Comparison of ENCODE assay signal across 17 mouse cellular contexts in genomic region chr13:26387861-26388621, GRCm38 (mm10).
DNase-seq lines count a peak whose midpoint lies in the region; ATAC-seq lines count a peak whose summit lies in the region.
"Had no signal": no experiment of that assay in that cellular context is flagged by ENCODE, and none has a peak within 500 bp of the region (broad histone marks: within the 10 kb centered on the region; RNA-seq: fewer than 3 reads in every experiment).

No protein-coding gene starts in this region.

- H3K9ac ChIP-seq in hindbrain, embryonic 15.5 days, result no peak overlapping the region
- H3K9ac ChIP-seq in hindbrain, embryonic 13.5 days, result no peak overlapping the region
- H3K9ac ChIP-seq in midbrain, embryonic 11.5 days (ENCODE audit: low read length), result no peak overlapping the region
- no peak overlapping the region for H3K9ac ChIP-seq in neural tube, embryonic 15.5 days (replicated peaks)
- H3K9ac ChIP-seq: embryonic facial prominence, embryonic 15.5 days; heart, embryonic 12.5 days had no signal

- WGBS in hindbrain, embryonic 15.5 days, result 91% methylated on average over 7 of the region's 7 CpGs
- 94% methylated on average over 7 of the region's 7 CpGs for WGBS in hindbrain, embryonic 13.5 days
- WGBS in midbrain, embryonic 11.5 days, result 91% methylated on average over 7 of the region's 7 CpGs
- 89% methylated on average over 7 of the region's 7 CpGs for WGBS in midbrain, embryonic 10.5 days
- 94% methylated on average over 7 of the region's 7 CpGs for WGBS in neural tube, embryonic 15.5 days

- H3K4me2 ChIP-seq in hindbrain, embryonic 15.5 days, result no peak overlapping the region
- H3K4me2 ChIP-seq in hindbrain, embryonic 13.5 days, result no peak overlapping the region
- H3K4me2 ChIP-seq in midbrain, embryonic 11.5 days, result no peak overlapping the region
- H3K4me2 ChIP-seq in neural tube, embryonic 15.5 days, result no peak overlapping the region
- H3K4me2 ChIP-seq: embryonic facial prominence, embryonic 15.5 days; heart, embryonic 12.5 days had no signal

- H3K27me3 ChIP-seq in hindbrain, embryonic 15.5 days, result no peaks in the 10 kb centered on the region
- H3K27me3 ChIP-seq in hindbrain, embryonic 13.5 days, result no peaks in the 10 kb centered on the region
- no peaks in the 10 kb centered on the region for H3K27me3 ChIP-seq in midbrain, embryonic 11.5 days (ENCODE audit: control insufficient read depth, insufficient read depth, low read length)
- H3K27me3 ChIP-seq in midbrain, embryonic 10.5 days (ENCODE audit: low read depth, poor library complexity, severe bottlenecking), result no peaks in the 10 kb centered on the region
- H3K27me3 ChIP-seq in megakaryocyte, embryonic 14.5 days (replicated peaks), result no peaks in the 10 kb centered on the region
- no peaks in the 10 kb centered on the region for H3K27me3 ChIP-seq in neural tube, embryonic 15.5 days (replicated peaks)
- H3K27me3 ChIP-seq: embryonic facial prominence, embryonic 15.5 days; heart, embryonic 12.5 days had no signal

- no peak overlapping the region for H3K27ac ChIP-seq in hindbrain, embryonic 15.5 days (replicated peaks)
- no peak overlapping the region for H3K27ac ChIP-seq in hindbrain, embryonic 13.5 days
- H3K27ac ChIP-seq in midbrain, embryonic 11.5 days (ENCODE audit: low read depth, low read length), result no peak overlapping the region
- no peak overlapping the region for H3K27ac ChIP-seq in midbrain, embryonic 10.5 days (replicated peaks)
- H3K27ac ChIP-seq in neural tube, embryonic 15.5 days (replicated peaks), result no peak overlapping the region
- H3K27ac ChIP-seq: embryonic facial prominence, embryonic 15.5 days; limb, embryonic 10.5 days; macrophage had no signal

- no peaks in the 10 kb centered on the region for H3K9me3 ChIP-seq in hindbrain, embryonic 15.5 days
- no peaks in the 10 kb centered on the region for H3K9me3 ChIP-seq in hindbrain, embryonic 13.5 days
- no peaks in the 10 kb centered on the region for H3K9me3 ChIP-seq in midbrain, embryonic 11.5 days (ENCODE audit: control insufficient read depth, low read length)
- H3K9me3 ChIP-seq in midbrain, embryonic 10.5 days (replicated peaks), result no peaks in the 10 kb centered on the region
- no peaks in the 10 kb centered on the region for H3K9me3 ChIP-seq in megakaryocyte, embryonic 14.5 days
- no peaks in the 10 kb centered on the region for H3K9me3 ChIP-seq in neural tube, embryonic 15.5 days (replicated peaks)
- H3K9me3 ChIP-seq: embryonic facial prominence, embryonic 15.5 days; heart, embryonic 12.5 days; limb, embryonic 10.5 days had no signal

- no peaks in the 10 kb centered on the region for H3K4me1 ChIP-seq in hindbrain, embryonic 15.5 days (replicated peaks)
- H3K4me1 ChIP-seq in hindbrain, embryonic 13.5 days (replicated peaks), result no peaks in the 10 kb centered on the region
- no peaks in the 10 kb centered on the region for H3K4me1 ChIP-seq in midbrain, embryonic 11.5 days (ENCODE audit: control insufficient read depth, insufficient read depth, low read length)
- no peaks in the 10 kb centered on the region for H3K4me1 ChIP-seq in midbrain, embryonic 10.5 days
- peaks cover 4% of the 10 kb centered on the region; the same call in 1 of the 2 replicates for H3K4me1 ChIP-seq in megakaryocyte, embryonic 14.5 days
- H3K4me1 ChIP-seq in neural tube, embryonic 15.5 days, result no peaks in the 10 kb centered on the region
- H3K4me1 ChIP-seq: embryonic facial prominence, embryonic 15.5 days; heart, embryonic 12.5 days; limb, embryonic 10.5 days had no signal

- H3K4me3 ChIP-seq in hindbrain, embryonic 15.5 days, result no peak overlapping the region
- no peak overlapping the region for H3K4me3 ChIP-seq in hindbrain, embryonic 13.5 days
- no peak overlapping the region for H3K4me3 ChIP-seq in midbrain, embryonic 11.5 days (ENCODE audit: low read depth, low read length)
- no peak overlapping the region for H3K4me3 ChIP-seq in midbrain, embryonic 10.5 days
- peak overlapping the region; percentile 66 for H3K4me3 ChIP-seq in megakaryocyte, embryonic 14.5 days (replicated peaks)
- no peak overlapping the region for H3K4me3 ChIP-seq in neural tube, embryonic 15.5 days (replicated peaks)
- H3K4me3 ChIP-seq: embryonic facial prominence, embryonic 15.5 days; heart, embryonic 12.5 days; limb, embryonic 10.5 days had no signal

- ATAC-seq in hindbrain, embryonic 15.5 days (ENCODE audit: low FRiP score, low read depth), result peak; percentile 48; the same call in 1 of the 2 replicates
- no peak for ATAC-seq in hindbrain, embryonic 13.5 days (ENCODE audit: low FRiP score)
- peak; percentile 19; the same call in 1 of the 2 replicates for ATAC-seq in midbrain, embryonic 11.5 days (ENCODE audit: low FRiP score)
- peak; percentile 38; the same call in 1 of the 2 replicates for ATAC-seq in neural tube, embryonic 15.5 days (ENCODE audit: low FRiP score)
- ATAC-seq: CD4-positive, CD25-positive, alpha-beta regulatory T cell, adult 4 months had no signal

- no peak for DNase-seq in midbrain, embryonic 11.5 days (ENCODE audit: low spot score, missing footprints)
- DNase-seq in midbrain, embryonic 10.5 days (ENCODE audit: low spot score), result no peak
- no peak for DNase-seq in ovary, postnatal 10 days (ENCODE audit: low spot score)
- DNase-seq: adrenal gland, adult 8-10 months; cerebellum, adult 18-20 months; gastrocnemius, postnatal 14 days; heart, postnatal 4 days; kidney, adult 11 months had no signal

- H3K36me3 ChIP-seq in hindbrain, embryonic 15.5 days, result no peaks in the 10 kb centered on the region
- no peaks in the 10 kb centered on the region for H3K36me3 ChIP-seq in hindbrain, embryonic 13.5 days
- no peaks in the 10 kb centered on the region for H3K36me3 ChIP-seq in midbrain, embryonic 11.5 days (ENCODE audit: control insufficient read depth, insufficient read depth, low read length)
- no peaks in the 10 kb centered on the region for H3K36me3 ChIP-seq in midbrain, embryonic 10.5 days
- H3K36me3 ChIP-seq in megakaryocyte, embryonic 14.5 days (replicated peaks; ENCODE audit: low read length), result no peaks in the 10 kb centered on the region
- no peaks in the 10 kb centered on the region for H3K36me3 ChIP-seq in neural tube, embryonic 15.5 days
- H3K36me3 ChIP-seq: embryonic facial prominence, embryonic 15.5 days; heart, embryonic 12.5 days; limb, embryonic 10.5 days had no signal
